Mouse (Mus musculus): ENCODE data around the gene Igsf9. TPM values are rescaled to one million over a fixed set of nuclear protein-coding genes. Genes with fewer than 3 reads are reported as not detected.

Gene Igsf9
- total and polyA plus RNA-seq, 3 experiments, result 2.7 to 6.5 (median 6.0) TPM

DNA sequence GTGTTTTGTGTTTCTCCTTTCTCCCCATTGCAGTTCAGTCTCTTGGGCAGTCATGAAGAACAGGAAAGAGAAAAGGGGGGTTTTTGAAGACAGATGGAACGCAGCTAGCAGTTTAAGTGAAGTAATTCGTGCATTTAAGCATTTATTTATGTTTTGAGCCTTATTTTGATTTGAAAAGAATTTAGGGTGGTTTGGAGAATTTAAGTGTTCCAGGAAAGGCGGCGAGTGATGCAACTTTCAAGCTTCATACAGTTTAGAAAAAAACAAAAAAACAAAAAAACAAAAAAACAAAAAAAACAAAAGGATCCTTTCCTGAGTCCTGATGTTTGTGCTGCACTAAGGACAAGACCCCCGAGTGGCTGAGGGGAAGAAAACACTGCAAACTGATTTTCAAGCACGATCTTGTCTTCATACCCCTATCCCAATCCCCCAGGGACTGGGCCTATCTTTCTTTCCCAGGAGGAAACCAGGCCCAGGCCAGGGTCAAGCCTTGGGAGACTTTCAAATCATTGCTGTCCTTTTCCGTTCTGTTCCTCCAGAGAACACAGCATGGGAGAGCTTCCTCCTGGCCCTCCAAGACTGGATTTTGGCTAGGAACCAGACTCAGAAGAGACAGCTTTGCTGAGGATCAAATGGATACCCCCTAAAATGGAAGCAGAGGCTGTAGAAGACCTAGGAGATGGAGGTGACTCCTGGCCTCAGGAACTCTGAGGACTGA lies 33.1 kb downstream of the Igsf9 start:
- peak overlapping the region in 2 of 3 experiments; percentile 28 to 51 for H3K4me3 ChIP-seq (replicated peaks in 1 of 3; ENCODE audit: low read depth in 2 of 3, low read length in 2 of 3, poor library complexity in 1 of 3)
- peak overlapping the region; percentile 84 for H3K4me2 ChIP-seq (ENCODE audit: insufficient read depth, low read depth, poor library complexity, severe bottlenecking)
- TF ChIP-seq IRF4 (IDR thresholded peaks at IDR 0.05; ENCODE audit: low read depth, low read length) (no peak), TBP (conservative IDR thresholded peaks at IDR 0.05; ENCODE audit: low read depth, low read length) (no peak), NRF1 (IDR thresholded peaks at IDR 0.05; ENCODE audit: low read depth, low read length) (0 out of 2 replicates have a peak, but pooled peaks have one; percentile 3), MXI1 (IDR thresholded peaks at IDR 0.05; ENCODE audit: low read depth, low read length) (no peak), USF2 (conservative IDR thresholded peaks at IDR 0.05; ENCODE audit: low read depth, low read length) (no peak), TCF12 (IDR thresholded peaks at IDR 0.05; ENCODE audit: low read depth, low read length) (no peak), RCOR1 (conservative IDR thresholded peaks at IDR 0.05; ENCODE audit: low read depth, low read length) (0 out of 2 replicates have a peak, but pooled peaks have one; percentile 20), ZKSCAN1 (IDR thresholded peaks at IDR 0.05; ENCODE audit: borderline replicate concordance, low read depth, low read length) (no peak), HCFC1 (IDR thresholded peaks at IDR 0.05; ENCODE audit: low read depth, low read length) (no peak), CTCF (conservative IDR thresholded peaks at IDR 0.05 in 1 of 2, IDR thresholded peaks at IDR 0.05 in 1 of 2; ENCODE audit: low read depth in 2 of 2, low read length in 2 of 2) (no peak), ZNF384 (IDR thresholded peaks at IDR 0.05; ENCODE audit: low read depth, low read length) (no peak), UBTF (IDR thresholded peaks at IDR 0.05; ENCODE audit: low read depth, low read length) (no peak)
- no peaks in the 10 kb centered on the region for H3K27me3 ChIP-seq (replicated peaks)
- dilution Hi-C loops (cut with MboI; ENCODE audit: extremely low pct_ligation_motif_present, extremely low pct_unique_long_range_greater_than_20kb, low sequenced_read_pairs), result no loop called here
- in situ Hi-C loops (cut with MboI; ENCODE audit: low pct_ligation_motif_present, low pct_unique_long_range_greater_than_20kb, low sequenced_read_pairs), result no loop called here
- H3K36me3 ChIP-seq (replicated peaks in 1 of 2; ENCODE audit: control insufficient read depth in 1 of 2, insufficient read depth in 1 of 2, low read length in 1 of 2), result peaks cover 0 to 5% of the 10 kb centered on the region in 2 experiments
- peak overlapping the region; percentile 96 for H3K27ac ChIP-seq (ENCODE audit: insufficient read depth, low read depth)
- no peaks in the 10 kb centered on the region for H3K79me2 ChIP-seq (replicated peaks; ENCODE audit: control insufficient read depth, extremely low read depth, insufficient read depth, poor library complexity, severe bottlenecking)
- H3K9me3 ChIP-seq (replicated peaks; ENCODE audit: low read length), result peaks cover 11% of the 10 kb centered on the region
- peaks cover 10 to 41% of the 10 kb centered on the region in 2 experiments for H3K4me1 ChIP-seq (ENCODE audit: control insufficient read depth in 1 of 2, insufficient read depth in 2 of 2)
- H3K9ac ChIP-seq (ENCODE audit: insufficient read depth, low read depth), result peak overlapping the region; percentile 88
- no peak for DNase-seq (ENCODE audit: extremely low read depth)

DNA sequence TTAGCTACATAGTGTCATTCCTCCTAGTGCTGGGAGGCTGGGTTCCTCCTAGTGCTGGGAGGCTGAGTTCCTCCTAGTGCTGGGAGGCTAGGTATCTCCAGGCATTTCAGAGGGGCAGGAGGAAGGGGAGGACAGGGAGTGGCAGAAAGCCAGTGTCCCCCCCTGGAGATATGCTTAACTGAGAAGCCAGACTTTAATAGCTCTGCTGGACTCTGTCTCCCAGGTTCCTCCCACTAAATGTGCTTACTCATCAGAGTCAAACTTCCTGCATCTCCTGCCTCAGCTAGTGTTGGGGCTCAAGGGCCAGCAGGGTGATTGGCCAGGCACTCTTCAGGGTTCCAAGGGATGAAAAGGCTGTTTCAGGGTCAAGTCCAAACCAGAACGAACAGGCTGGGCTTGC lies 33.8 kb downstream of the Igsf9 start:
- Histone ChIP-seq H3K27me3 (replicated peaks) (no peaks in the 10 kb centered on the region), H3K27ac (ENCODE audit: insufficient read depth, low read depth) (no peak overlapping the region), H3K36me3 (replicated peaks in 1 of 2; ENCODE audit: control insufficient read depth in 1 of 2, insufficient read depth in 1 of 2, low read length in 1 of 2) (peaks cover 0 to 1% of the 10 kb centered on the region in 2 experiments), H3K9ac (ENCODE audit: insufficient read depth, low read depth) (no peak overlapping the region), H3K9me3 (replicated peaks; ENCODE audit: low read length) (peaks cover 11% of the 10 kb centered on the region), H3K79me2 (replicated peaks; ENCODE audit: control insufficient read depth, extremely low read depth, insufficient read depth, poor library complexity, severe bottlenecking) (no peaks in the 10 kb centered on the region), H3K4me2 (ENCODE audit: insufficient read depth, low read depth, poor library complexity, severe bottlenecking) (no peak overlapping the region), H3K4me1 (ENCODE audit: control insufficient read depth in 1 of 2, insufficient read depth in 2 of 2) (peaks cover 10 to 35% of the 10 kb centered on the region in 2 experiments), H3K4me3 (replicated peaks in 1 of 3; ENCODE audit: low read depth in 2 of 3, low read length in 2 of 3, poor library complexity in 1 of 3) (no peak overlapping the region)
- peak; percentile 72 for TF ChIP-seq MAFK (IDR thresholded peaks at IDR 0.05; ENCODE audit: insufficient replicate concordance, low read length)
- TF ChIP-seq CHD2 (IDR thresholded peaks at IDR 0.05; ENCODE audit: low read length), result no peak
- in situ Hi-C loops (cut with MboI; ENCODE audit: low pct_ligation_motif_present, low pct_unique_long_range_greater_than_20kb, low sequenced_read_pairs), result no loop called here
- dilution Hi-C loops (cut with MboI; ENCODE audit: extremely low pct_ligation_motif_present, extremely low pct_unique_long_range_greater_than_20kb, low sequenced_read_pairs), result no loop called here
- DNase-seq (ENCODE audit: extremely low read depth), result no peak

Data from CH12.LX (cell line).